Mouse (Mus musculus): ENCODE measurements around the gene Vmp1.

DNA sequence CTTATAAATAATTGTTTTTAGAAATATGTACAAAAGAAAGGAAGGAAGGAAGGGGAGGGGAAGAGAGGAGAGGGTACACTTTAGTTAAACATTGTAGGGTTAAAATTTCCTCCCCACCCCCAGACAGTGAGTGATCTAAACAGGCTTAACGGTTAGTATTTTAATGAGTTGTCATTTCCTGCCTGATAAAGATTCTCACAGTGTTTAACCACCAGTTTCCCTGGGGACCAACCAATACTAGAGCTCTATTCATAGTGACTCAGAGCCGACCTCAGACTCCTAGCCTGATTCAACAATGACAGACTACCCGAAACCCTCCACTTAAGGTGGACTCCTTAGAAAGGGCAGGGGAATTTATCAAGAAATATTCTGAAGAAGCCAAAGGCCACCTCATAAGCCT is 90.6 kb downstream of the Vmp1 start:
- no peak for TF ChIP-seq CTCF (IDR thresholded peaks at IDR 0.05; ENCODE audit: borderline replicate concordance, extremely low read depth, insufficient read depth, insufficient read length)
- TF ChIP-seq POLR2A (IDR thresholded peaks at IDR 0.05; ENCODE audit: borderline replicate concordance, extremely low read depth, insufficient read depth, insufficient read length, poor library complexity, severe bottlenecking): no peak

Measured in brain, embryonic 14.5 days (tissue).